Mouse (Mus musculus) cortical plate, adult 2 months (tissue): ENCODE measurements around the gene Akap6.

Experiments used
- CTCF ChIP-seq: fragments of 200-500 bp; IDR thresholded peaks from 2 replicates; pipeline ENCODE4 v1.5.1; 2011; ENCODE audit warnings: mild to moderate bottlenecking, control low read depth, low read length; ENCODE audit not compliant: insufficient read depth; ENCODE audit errors: extremely low read depth
- POLR2A ChIP-seq: fragments of 200-500 bp; IDR thresholded peaks from 2 replicates; pipeline ENCODE4 v1.6.1; 2011; ENCODE audit warnings: mild to moderate bottlenecking, low read length, control low read depth; ENCODE audit not compliant: insufficient read depth; ENCODE audit errors: extremely low read depth

- no peak for TF ChIP-seq CTCF
- TF ChIP-seq POLR2A = no peak
Observed at GRCm38 (mm10) chr12:52671436-52671835, 27.7 kb upstream of the Akap6 start.
